Mouse (Mus musculus): ENCODE measurements around the gene Katnbl1. TPM values are rescaled to one million over a fixed set of nuclear protein-coding genes. Genes with fewer than 3 reads are reported as not detected.
"Not testable (repeated sequence)": the region's sequence is repeated elsewhere in the genome, so short reads cannot be mapped to it uniquely, and the experiment has no call there.

Katnbl1 gene
- polyA plus RNA-seq, 1 experiment, result 10.2 TPM

DNA sequence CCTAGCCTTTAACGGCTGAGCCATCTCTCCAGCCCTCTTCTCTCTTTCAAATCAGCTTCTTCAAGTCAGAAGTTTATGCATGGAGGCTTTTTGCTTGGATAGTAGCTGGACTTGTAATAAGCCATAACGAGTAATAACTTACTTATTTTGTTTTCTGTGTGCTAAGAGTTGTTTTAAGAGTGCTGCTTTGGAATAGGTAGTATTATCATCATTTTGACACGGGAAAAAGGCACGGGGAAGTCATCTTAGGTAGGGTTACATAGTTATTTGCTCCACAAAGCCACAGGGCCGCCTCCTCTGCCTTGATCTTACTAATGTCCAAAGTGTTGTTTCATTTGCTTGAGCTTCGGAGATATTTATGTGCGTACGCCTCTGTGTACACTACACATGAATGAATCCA lies 1.1 kb downstream of the Katnbl1 start:
- TF ChIP-seq POLR2A (IDR thresholded peaks at IDR 0.05; ENCODE audit: borderline replicate concordance, control insufficient read depth, low read depth, low read length) (no peak), CTCF (IDR thresholded peaks at IDR 0.05; ENCODE audit: control insufficient read depth, insufficient read depth, low read length) (no peak)
- WGBS, result 26% methylated on average over 8 of the region's 8 CpGs
- Histone ChIP-seq H3K27ac (ENCODE audit: control insufficient read depth, insufficient read depth, low read depth, low read length, poor library complexity) (no peak overlapping the region), H3K4me3 (replicated peaks; ENCODE audit: control insufficient read depth, low read depth, low read length) (peak overlapping the region; percentile 40), H3K4me1 (ENCODE audit: control insufficient read depth, insufficient read depth, low read length) (no peaks in the 10 kb centered on the region)

DNA sequence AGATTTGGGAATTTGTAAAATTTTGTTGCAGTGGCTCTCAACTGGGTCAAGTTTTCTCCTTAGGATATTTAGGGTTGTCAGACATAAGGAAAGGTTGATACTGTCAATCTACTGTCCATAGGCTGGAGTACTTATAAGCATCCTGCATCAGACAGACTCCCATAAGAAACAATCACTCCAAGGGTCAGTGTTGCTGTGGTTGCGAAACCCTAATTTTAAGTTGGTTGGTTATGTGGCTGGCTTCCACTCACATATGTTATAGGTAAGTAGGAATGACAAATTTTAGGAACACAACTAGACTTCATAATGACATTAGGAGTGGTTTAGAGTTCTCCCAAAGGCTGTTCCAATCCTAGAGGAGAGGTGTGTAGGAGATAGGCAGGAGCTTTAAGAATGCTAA lies 2.2 kb downstream of the Katnbl1 start:
- 94% methylated on average over 1 of the region's 1 CpGs for WGBS
- Histone ChIP-seq H3K4me1 (ENCODE audit: control insufficient read depth, insufficient read depth, low read length) (no peaks in the 10 kb centered on the region), H3K4me3 (replicated peaks; ENCODE audit: control insufficient read depth, low read depth, low read length) (no peak overlapping the region), H3K27ac (ENCODE audit: control insufficient read depth, insufficient read depth, low read depth, low read length, poor library complexity) (no peak overlapping the region)
- TF ChIP-seq CTCF (IDR thresholded peaks at IDR 0.05; ENCODE audit: control insufficient read depth, insufficient read depth, low read length) (no peak), POLR2A (IDR thresholded peaks at IDR 0.05; ENCODE audit: borderline replicate concordance, control insufficient read depth, low read depth, low read length) (no peak)

DNA sequence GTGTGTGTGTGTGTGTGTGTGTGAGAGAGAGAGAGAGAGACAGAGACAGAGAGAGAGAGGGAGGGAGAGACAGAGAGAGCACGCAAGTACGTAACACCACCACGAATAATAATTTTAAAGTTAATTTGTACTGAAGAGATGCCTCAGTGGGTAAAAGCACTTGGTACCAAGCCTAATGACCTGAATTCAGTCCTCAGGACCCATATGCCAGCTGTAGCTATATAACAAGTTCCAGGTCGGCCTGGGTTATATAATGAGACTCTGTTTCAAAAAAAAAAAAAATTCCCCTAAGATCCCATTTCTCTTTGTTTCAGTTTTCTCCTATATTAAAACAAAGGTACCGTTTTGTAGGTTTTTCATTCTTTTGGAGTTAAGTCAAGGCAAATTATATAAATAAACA lies 11.8 kb downstream of the Katnbl1 start:
- TF ChIP-seq POLR2A (IDR thresholded peaks at IDR 0.05; ENCODE audit: borderline replicate concordance, control insufficient read depth, low read depth, low read length) (no peak), CTCF (IDR thresholded peaks at IDR 0.05; ENCODE audit: control insufficient read depth, insufficient read depth, low read length) (no peak)
- Histone ChIP-seq H3K4me3 (replicated peaks; ENCODE audit: control insufficient read depth, low read depth, low read length) (no peak overlapping the region), H3K4me1 (ENCODE audit: control insufficient read depth, insufficient read depth, low read length) (peaks cover 2% of the 10 kb centered on the region), H3K27ac (ENCODE audit: control insufficient read depth, insufficient read depth, low read depth, low read length, poor library complexity) (no peak overlapping the region)
- WGBS, result 80% methylated on average over 5 of the region's 5 CpGs

DNA sequence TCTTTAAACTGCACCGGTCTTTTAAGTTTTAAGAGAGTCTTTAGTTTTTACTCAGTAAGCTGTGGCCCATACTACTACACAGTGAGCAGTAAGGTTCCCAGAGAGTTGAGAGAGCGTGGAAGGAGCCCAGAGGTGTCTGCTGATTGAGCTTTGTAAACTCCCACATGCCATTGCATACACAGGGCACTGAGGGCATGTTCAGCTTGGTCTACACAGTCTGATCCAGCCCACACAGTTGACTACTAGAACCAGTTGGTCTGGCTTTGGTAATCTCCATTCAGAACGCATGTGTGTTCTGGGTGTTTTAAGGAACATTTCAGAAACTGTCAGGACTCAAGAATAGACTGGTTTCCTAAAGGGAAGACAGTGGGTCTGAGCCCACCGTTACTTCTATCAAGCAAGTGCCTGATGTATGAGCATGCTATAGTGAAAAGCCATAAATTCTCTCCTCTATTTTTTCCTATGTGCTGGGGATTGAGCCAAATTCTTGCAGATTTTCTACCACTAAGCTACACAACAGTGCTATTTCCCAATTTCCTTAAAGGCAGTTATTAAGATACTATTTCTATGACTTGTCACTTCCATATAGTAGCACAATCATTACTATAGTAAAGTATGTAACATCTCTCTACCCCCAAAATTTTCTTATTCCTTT lies 12.5 kb downstream of the Katnbl1 start:
- Histone ChIP-seq H3K4me1 (ENCODE audit: control insufficient read depth, insufficient read depth, low read length) (peaks cover 2% of the 10 kb centered on the region), H3K27ac (ENCODE audit: control insufficient read depth, insufficient read depth, low read depth, low read length, poor library complexity) (no peak overlapping the region), H3K4me3 (replicated peaks; ENCODE audit: control insufficient read depth, low read depth, low read length) (no peak overlapping the region)
- 71% methylated on average over 4 of the region's 4 CpGs for WGBS
- TF ChIP-seq CTCF (IDR thresholded peaks at IDR 0.05; ENCODE audit: control insufficient read depth, insufficient read depth, low read length) (no peak), POLR2A (IDR thresholded peaks at IDR 0.05; ENCODE audit: borderline replicate concordance, control insufficient read depth, low read depth, low read length) (no peak)

DNA sequence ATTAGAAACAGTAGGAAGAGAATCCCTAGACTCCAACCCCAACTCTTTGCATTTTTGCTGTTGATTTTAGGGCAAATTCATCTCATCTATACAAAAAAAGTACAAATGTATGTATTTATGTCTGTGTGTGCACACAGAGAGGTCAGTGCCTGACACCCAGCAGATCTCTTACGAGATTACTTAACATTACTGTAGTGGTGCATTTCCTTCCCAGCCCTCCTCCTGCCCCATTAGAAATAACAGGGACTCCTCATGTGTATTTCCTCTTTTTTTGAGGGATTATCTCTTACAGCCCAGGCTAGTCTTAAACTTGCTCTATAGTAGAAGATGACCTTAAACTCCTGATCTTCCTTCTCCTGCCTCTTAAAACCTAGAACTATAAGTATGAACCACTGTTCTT lies 13.7 kb downstream of the Katnbl1 start:
- H3K4me1 ChIP-seq (ENCODE audit: control insufficient read depth, insufficient read depth, low read length), result peaks cover 2% of the 10 kb centered on the region
- H3K27ac ChIP-seq (ENCODE audit: control insufficient read depth, insufficient read depth, low read depth, low read length, poor library complexity), result no peak overlapping the region
- TF ChIP-seq POLR2A (IDR thresholded peaks at IDR 0.05; ENCODE audit: borderline replicate concordance, control insufficient read depth, low read depth, low read length) (no peak), CTCF (IDR thresholded peaks at IDR 0.05; ENCODE audit: control insufficient read depth, insufficient read depth, low read length) (no peak)
- no peak overlapping the region for H3K4me3 ChIP-seq (replicated peaks; ENCODE audit: control insufficient read depth, low read depth, low read length)
- WGBS, result 22% methylated on average over 1 of the region's 1 CpGs

DNA sequence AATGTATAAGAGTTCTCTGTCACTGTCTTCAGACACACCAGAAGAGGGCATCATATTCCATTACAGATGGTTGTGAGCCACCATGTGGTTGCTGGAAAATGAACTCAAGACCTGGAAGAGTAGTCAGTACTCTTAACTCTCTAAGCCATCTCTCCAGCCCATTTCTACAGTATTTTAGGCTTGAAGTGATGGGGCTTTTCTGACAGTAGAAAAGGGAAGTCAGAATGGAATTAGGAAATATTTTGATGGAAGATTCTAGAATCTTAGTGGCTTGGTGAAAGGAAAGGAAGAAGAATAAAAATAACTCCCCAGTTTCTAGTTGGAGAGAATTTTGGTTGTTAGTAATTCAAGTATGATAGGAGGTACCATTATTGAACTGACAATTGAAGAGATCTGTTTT lies 14.9 kb downstream of the Katnbl1 start:
- H3K4me3 ChIP-seq (replicated peaks; ENCODE audit: control insufficient read depth, low read depth, low read length), result no peak overlapping the region
- no peak for TF ChIP-seq CTCF (IDR thresholded peaks at IDR 0.05; ENCODE audit: control insufficient read depth, insufficient read depth, low read length)
- no peak for TF ChIP-seq POLR2A (IDR thresholded peaks at IDR 0.05; ENCODE audit: borderline replicate concordance, control insufficient read depth, low read depth, low read length)
- peaks cover 2% of the 10 kb centered on the region for H3K4me1 ChIP-seq (ENCODE audit: control insufficient read depth, insufficient read depth, low read length)
- no peak overlapping the region for H3K27ac ChIP-seq (ENCODE audit: control insufficient read depth, insufficient read depth, low read depth, low read length, poor library complexity)

DNA sequence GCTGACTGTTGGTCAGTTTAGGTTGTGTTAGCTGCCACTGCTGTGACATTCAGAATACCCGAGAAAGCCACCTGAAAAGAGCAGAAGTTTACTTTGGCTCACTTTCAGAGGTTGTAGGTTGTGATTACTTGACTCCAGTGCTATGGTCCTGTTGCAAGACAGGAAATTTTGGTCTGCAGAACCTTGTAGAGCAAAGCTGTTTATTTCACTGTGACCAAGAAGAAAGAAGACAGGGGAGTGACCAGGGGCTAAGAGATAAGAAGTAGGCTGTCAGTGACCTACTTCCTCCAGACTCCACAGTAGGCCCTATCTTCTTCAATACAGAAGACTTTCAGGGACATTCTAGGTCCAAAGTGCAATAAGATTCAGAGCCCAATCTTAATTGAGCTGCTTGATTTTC lies 17.6 kb downstream of the Katnbl1 start:
- 16% methylated on average over 1 of the region's 1 CpGs for WGBS
- no peak for TF ChIP-seq POLR2A (IDR thresholded peaks at IDR 0.05; ENCODE audit: borderline replicate concordance, control insufficient read depth, low read depth, low read length)
- TF ChIP-seq CTCF (IDR thresholded peaks at IDR 0.05; ENCODE audit: control insufficient read depth, insufficient read depth, low read length), result no peak
- Histone ChIP-seq H3K27ac (ENCODE audit: control insufficient read depth, insufficient read depth, low read depth, low read length, poor library complexity) (no peak overlapping the region), H3K4me3 (replicated peaks; ENCODE audit: control insufficient read depth, low read depth, low read length) (no peak overlapping the region), H3K4me1 (ENCODE audit: control insufficient read depth, insufficient read depth, low read length) (no peaks in the 10 kb centered on the region; the same call in none of the 2 replicates)

DNA sequence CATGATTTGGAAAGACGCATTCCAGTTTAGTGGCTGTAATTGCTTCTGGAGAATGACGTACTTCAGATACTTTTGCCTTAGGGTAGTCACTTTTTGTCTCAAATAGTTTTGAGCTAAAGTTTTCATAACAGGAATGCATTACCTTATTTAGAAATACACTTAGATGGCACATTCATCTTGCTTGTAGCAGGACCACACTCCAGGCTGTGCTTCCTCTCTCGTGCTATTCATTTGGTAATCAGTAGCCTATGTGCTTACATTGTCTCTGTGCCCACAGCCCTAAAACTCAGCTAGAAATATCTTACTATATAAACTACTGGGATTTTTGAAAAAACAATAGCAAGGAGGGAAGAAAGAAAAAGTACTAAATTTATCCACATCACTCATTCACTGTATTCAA lies 28.0 kb downstream of the Katnbl1 start:
- Histone ChIP-seq H3K27ac (ENCODE audit: control insufficient read depth, insufficient read depth, low read depth, low read length, poor library complexity) (no peak overlapping the region), H3K4me3 (replicated peaks; ENCODE audit: control insufficient read depth, low read depth, low read length) (no peak overlapping the region), H3K4me1 (ENCODE audit: control insufficient read depth, insufficient read depth, low read length) (no peaks in the 10 kb centered on the region)
- TF ChIP-seq CTCF (IDR thresholded peaks at IDR 0.05; ENCODE audit: control insufficient read depth, insufficient read depth, low read length) (no peak), POLR2A (IDR thresholded peaks at IDR 0.05; ENCODE audit: borderline replicate concordance, control insufficient read depth, low read depth, low read length) (no peak)
- 87% methylated on average over 3 of the region's 3 CpGs for WGBS

DNA sequence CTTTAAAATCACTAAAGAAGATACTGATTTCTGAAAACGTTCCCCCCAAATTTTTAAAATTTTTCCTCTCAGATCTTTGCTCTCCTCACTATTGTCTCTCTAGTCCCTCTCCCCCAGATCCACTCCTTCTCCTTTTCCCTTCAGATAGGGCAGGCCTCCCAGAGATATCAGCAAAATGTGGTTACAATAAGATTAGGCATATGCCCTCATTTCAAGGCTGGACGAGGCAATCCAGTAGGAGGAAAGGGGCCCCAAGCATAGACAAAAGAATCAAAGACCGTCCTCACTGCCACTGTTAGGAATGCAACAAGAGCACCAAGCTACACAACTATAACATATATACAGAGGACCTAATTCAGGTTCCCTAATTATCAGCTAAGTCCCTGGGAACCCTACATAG lies 46.3 kb downstream of the Katnbl1 start:
- H3K27ac ChIP-seq (ENCODE audit: control insufficient read depth, insufficient read depth, low read depth, low read length, poor library complexity), result no peak overlapping the region
- H3K4me1 ChIP-seq (ENCODE audit: control insufficient read depth, insufficient read depth, low read length), result no peaks in the 10 kb centered on the region
- TF ChIP-seq CTCF (IDR thresholded peaks at IDR 0.05; ENCODE audit: control insufficient read depth, insufficient read depth, low read length) (no peak), POLR2A (IDR thresholded peaks at IDR 0.05; ENCODE audit: borderline replicate concordance, control insufficient read depth, low read depth, low read length) (no peak)
- WGBS, result 51% methylated on average over 3 of the region's 3 CpGs
- H3K4me3 ChIP-seq (replicated peaks; ENCODE audit: control insufficient read depth, low read depth, low read length), result no peak overlapping the region

DNA sequence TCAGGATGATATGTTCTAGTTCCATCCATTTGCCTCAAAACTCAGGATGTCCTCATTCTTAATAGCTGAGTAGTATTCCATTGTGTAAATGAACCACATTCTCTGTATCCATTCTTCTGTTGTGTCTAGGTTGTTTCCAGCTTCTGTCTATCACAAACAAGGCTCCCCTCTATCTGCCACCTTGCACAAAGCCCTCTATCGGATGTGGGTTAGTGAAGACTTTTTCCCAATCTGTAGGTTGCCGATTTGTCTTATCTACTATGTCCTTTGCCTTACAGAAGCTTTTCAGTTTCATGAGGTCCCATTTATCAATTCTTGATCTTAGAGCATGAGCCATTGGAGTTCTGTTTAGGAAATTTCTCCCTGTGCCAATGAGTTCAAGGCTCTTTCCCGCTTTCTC lies 49.5 kb downstream of the Katnbl1 start:
- H3K4me3 ChIP-seq (replicated peaks; ENCODE audit: control insufficient read depth, low read depth, low read length); H3K27ac ChIP-seq (ENCODE audit: control insufficient read depth, insufficient read depth, low read depth, low read length, poor library complexity); H3K4me1 ChIP-seq (ENCODE audit: control insufficient read depth, insufficient read depth, low read length): not testable (repeated sequence)
- 80% methylated on average over 3 of the region's 3 CpGs for WGBS
